Mouse (Mus musculus): ENCODE measurements around the gene Adk. TPM values are rescaled to one million over a fixed set of nuclear protein-coding genes. Genes with fewer than 3 reads are reported as not detected.

Gene Adk
- polyA plus RNA-seq (2012; rRNA removed): 34.8 and 54.0 TPM in 2 replicates

DNA sequence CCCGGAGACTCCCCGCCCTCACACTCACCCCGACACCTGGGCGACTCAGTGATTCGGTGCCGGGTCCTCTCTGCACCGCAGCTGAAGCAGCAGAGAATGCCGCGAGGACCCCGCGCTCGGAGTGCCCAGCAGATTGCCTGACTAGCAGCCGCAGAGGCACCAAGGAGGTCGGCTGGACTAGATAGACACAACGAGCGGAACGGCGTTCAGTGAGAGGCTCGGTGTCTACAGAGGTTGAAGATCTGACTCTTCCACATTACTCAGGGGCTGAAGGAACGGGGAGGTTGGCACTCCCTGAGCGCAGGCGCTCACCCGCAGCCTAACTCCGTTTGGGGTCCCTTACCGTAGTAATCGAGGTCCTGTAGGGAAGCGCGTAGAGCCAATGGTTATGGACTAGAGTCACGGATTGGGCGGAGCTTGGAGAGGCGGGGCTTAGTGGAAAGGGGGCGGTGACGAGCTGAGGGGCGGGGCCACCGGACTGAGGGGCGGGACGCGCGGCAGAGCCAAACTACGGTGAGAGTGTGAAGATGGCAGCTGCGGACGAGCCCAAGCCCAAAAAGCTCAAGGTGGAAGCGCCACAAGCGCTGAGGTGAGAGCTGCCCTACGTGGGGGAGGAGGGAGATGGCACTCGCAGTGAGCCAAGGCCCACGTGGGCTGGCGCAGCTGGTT, at the start of gene Adk, which contains the start of gene Ap3m1:
Gene Adk, plus strand, starts transcription at position 463 of the 669 bp plus-strand sequence.
Gene Ap3m1, minus strand, starts transcription at position 397 of the 669 bp plus-strand sequence.
- no peak for TF ChIP-seq CTCF (IDR thresholded peaks at IDR 0.05; ENCODE audit: insufficient read depth, low read length)
- TF ChIP-seq POLR2A (IDR thresholded peaks at IDR 0.05; ENCODE audit: borderline replicate concordance, extremely low read depth, low read depth, low read length): peak; percentile 64; the same call in 1 of the 2 replicates
- Histone ChIP-seq H3K4me1 (ENCODE audit: control insufficient read depth, insufficient read depth, low read length) (peaks cover 4% of the 10 kb centered on the region), H3K4me3 (replicated peaks; ENCODE audit: extremely low read depth, low read depth, low read length) (peak within 1 kb of the TSS; percentile 86)
- DNase-seq: peak; percentile 95
- WGBS: under 1% methylated on average over 48 of the region's 48 CpGs

DNA sequence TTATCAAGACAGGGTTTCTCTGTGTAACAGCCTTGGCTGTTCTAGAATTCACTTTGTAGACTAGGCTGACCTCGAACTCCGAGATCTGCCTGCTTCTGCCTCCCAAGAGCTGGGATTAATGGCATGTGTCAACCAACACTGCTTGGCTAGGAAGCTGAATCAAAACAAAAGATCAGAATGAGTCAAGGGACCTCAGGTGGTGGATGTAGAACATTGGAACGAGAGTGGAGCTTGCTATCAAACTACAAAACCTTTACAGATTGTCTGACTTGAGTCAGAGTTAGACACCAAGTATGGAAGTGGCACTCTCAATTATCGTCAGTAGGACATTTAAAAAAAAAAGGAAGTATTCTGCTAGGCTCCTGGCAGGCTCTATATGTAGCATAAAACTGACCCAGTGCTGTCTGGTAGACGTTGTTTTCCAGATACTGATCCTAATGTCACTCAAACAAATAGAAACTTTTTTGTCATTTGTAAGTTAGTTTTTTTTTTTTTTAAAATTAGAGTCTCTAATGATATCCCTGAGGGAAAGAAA, 38.5 kb upstream of the Adk start:
- no peak overlapping the region for H3K4me3 ChIP-seq (replicated peaks; ENCODE audit: extremely low read depth, low read depth, low read length)
- TF ChIP-seq POLR2A (IDR thresholded peaks at IDR 0.05; ENCODE audit: borderline replicate concordance, extremely low read depth, low read depth, low read length): no peak
- no peak for TF ChIP-seq CTCF (IDR thresholded peaks at IDR 0.05; ENCODE audit: insufficient read depth, low read length)
- WGBS: 80% methylated on average over 5 of the region's 5 CpGs
- DNase-seq: no peak
- no peaks in the 10 kb centered on the region for H3K4me1 ChIP-seq (ENCODE audit: control insufficient read depth, insufficient read depth, low read length)

DNA sequence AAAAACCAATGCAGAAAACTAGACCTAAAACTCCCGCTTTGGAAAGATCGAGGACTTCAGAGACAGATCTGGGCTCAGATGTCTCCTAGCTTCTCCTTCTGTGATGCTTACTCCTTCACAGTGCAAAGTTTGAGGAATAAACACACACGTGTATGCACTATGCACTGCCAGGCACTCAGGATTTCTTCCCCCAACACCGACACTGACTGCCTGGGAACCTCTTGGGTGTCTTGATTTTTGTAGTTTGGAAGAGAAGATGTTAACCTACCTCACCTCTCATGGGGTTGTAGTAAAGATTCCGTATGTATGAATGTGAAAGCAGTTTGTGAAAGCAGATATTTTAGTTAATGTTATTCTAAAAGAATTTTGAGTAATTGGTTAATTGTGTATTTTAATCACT, 34.5 kb upstream of the Adk start:
- no peak for DNase-seq
- TF ChIP-seq POLR2A (IDR thresholded peaks at IDR 0.05; ENCODE audit: borderline replicate concordance, extremely low read depth, low read depth, low read length) (no peak), CTCF (IDR thresholded peaks at IDR 0.05; ENCODE audit: insufficient read depth, low read length) (no peak)
- H3K4me3 ChIP-seq (replicated peaks; ENCODE audit: extremely low read depth, low read depth, low read length): no peak overlapping the region
- WGBS: 90% methylated on average over 5 of the region's 5 CpGs
- H3K4me1 ChIP-seq (ENCODE audit: control insufficient read depth, insufficient read depth, low read length): no peaks in the 10 kb centered on the region

DNA sequence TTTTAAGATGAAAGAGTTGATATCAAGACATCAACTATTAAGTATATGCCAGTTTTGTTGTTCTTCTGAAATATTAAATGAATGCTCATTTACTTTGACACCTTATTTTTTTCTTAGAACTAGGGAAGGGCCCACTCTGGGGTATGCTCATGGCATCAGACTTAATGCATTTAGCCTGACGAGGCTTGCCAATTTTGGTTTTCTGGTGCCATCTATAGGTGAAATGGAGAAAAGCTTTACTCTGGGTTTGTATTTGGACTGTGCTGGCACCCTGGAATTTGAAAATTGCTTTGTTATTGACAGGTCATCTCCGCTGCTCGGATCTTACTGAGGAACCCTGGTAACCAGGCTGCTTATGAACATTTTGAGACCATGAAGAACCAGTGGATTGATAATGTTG, 33.4 kb upstream of the Adk start:
- H3K4me1 ChIP-seq (ENCODE audit: control insufficient read depth, insufficient read depth, low read length): no peaks in the 10 kb centered on the region
- WGBS: 53% methylated on average over 3 of the region's 3 CpGs
- no peak for TF ChIP-seq CTCF (IDR thresholded peaks at IDR 0.05; ENCODE audit: insufficient read depth, low read length)
- H3K4me3 ChIP-seq (replicated peaks; ENCODE audit: extremely low read depth, low read depth, low read length): no peak overlapping the region
- DNase-seq: no peak

DNA sequence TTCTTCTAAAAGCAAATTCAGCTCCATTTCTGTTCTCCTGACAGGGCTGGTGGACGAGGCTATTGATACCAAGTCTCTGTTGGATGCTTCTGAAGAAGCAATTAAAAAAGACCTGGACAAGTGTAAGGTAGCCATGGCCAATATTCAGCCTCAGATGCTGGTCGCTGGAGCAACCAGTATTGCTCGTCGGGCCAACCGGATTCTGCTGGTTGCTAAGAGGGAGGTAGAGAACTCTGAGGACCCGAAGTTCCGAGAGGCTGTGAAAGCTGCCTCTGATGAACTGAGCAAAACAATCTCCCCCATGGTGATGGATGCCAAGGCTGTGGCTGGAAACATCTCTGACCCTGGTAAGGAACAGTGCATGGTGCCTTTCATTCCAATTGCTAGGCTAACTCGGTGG, 31.9 kb upstream of the Adk start:
- no peak overlapping the region for H3K4me3 ChIP-seq (replicated peaks; ENCODE audit: extremely low read depth, low read depth, low read length)
- H3K4me1 ChIP-seq (ENCODE audit: control insufficient read depth, insufficient read depth, low read length): no peaks in the 10 kb centered on the region
- DNase-seq: no peak
- WGBS: 90% methylated on average over 8 of the region's 8 CpGs
- no peak for TF ChIP-seq POLR2A (IDR thresholded peaks at IDR 0.05; ENCODE audit: borderline replicate concordance, extremely low read depth, low read depth, low read length)
- no peak for TF ChIP-seq CTCF (IDR thresholded peaks at IDR 0.05; ENCODE audit: insufficient read depth, low read length)

DNA sequence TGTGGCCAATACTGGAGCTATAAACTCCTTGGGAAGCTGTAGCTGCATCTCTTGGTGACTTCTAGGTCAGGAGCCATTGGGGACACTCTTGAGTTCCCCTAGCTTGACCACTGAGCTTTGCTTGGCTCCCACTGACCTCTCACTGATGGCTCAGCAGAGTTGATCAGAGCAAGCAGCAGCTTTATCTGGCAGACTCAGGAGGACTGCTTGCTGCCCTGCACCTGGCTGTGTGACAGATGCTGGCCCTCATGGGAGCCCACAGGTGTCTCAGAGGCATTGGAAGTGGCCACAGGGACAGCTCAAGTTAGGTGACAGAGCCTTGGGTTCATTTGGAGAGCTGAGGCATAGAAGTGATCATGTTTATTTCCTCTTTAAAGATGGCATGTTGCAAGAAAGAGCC, 24.8 kb upstream of the Adk start:
- no peak for TF ChIP-seq POLR2A (IDR thresholded peaks at IDR 0.05; ENCODE audit: borderline replicate concordance, extremely low read depth, low read depth, low read length)
- TF ChIP-seq CTCF (IDR thresholded peaks at IDR 0.05; ENCODE audit: insufficient read depth, low read length): no peak
- DNase-seq: no peak
- Histone ChIP-seq H3K4me3 (replicated peaks; ENCODE audit: extremely low read depth, low read depth, low read length) (no peak overlapping the region), H3K4me1 (ENCODE audit: control insufficient read depth, insufficient read depth, low read length) (peaks cover 3% of the 10 kb centered on the region; the same call in 1 of the 2 replicates)

DNA sequence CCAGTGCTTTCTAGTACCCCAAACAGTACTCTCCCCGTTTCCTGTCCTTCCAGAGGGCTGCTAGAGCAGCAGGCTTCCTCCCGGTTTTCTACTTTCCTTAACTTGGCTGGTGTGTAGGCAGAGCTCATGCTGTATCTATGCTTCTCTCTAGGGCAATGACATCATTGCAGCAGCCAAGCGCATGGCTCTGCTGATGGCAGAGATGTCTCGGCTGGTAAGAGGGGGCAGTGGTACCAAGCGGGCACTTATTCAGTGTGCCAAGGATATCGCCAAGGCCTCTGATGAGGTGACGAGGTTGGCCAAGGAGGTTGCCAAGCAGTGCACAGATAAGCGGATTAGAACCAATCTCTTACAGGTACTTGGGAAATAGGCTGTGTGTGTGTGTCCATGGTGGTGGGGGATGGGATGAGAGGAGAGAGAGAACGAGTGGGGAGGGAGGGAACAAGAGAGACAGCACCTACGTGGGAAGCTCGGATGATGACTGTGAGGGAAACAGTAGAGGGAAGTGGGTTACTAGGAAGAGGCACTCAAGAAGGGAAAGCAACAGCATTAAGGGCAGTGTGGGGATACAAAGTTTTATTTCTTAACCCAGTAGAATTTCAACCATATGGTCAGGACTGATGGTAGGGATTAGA, 23.2 kb upstream of the Adk start:
- no peak overlapping the region for H3K4me3 ChIP-seq (replicated peaks; ENCODE audit: extremely low read depth, low read depth, low read length)
- peaks cover 3% of the 10 kb centered on the region; the same call in 1 of the 2 replicates for H3K4me1 ChIP-seq (ENCODE audit: control insufficient read depth, insufficient read depth, low read length)
- DNase-seq: no peak
- no peak for TF ChIP-seq POLR2A (IDR thresholded peaks at IDR 0.05; ENCODE audit: borderline replicate concordance, extremely low read depth, low read depth, low read length)
- WGBS: 76% methylated on average over 11 of the region's 11 CpGs

DNA sequence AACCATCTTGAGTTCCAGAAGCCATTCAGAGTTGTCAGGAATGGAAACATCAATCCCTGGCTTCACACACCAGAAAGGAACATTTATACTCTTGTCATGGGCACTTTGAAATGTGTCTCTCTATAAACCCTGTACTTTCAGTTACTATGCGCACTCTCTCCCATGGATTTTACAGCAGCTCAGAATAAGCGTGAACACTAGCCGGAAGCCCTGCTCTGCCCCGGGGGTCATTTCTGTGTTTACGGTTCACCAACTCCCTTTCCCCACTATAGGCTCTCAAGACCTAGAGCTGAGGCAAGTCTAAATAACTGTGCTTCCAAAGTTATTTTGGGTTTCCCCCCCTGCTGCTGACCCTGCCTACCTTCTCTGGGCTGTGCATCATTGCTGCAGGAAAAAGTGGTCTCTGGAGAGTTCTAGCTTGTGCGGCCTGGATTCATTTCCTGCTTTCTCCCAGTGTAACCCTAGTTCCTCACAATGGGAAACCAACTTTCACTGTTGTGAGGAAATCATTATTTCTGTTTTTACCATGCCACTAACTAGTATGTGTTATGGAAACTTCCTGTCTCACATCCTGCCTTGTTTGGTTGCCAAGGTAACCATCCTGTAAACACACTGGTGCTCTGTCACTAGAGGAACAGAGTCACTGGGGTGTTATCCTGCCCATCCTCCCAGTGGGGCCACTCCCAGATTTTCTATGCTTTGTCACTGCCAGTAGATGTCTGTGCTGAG, 20.4 kb upstream of the Adk start:
- TF ChIP-seq CTCF (IDR thresholded peaks at IDR 0.05; ENCODE audit: insufficient read depth, low read length) (no peak), POLR2A (IDR thresholded peaks at IDR 0.05; ENCODE audit: borderline replicate concordance, extremely low read depth, low read depth, low read length) (no peak)
- 41% methylated on average over 6 of the region's 6 CpGs for WGBS
- DNase-seq: no peak
- Histone ChIP-seq H3K4me1 (ENCODE audit: control insufficient read depth, insufficient read depth, low read length) (peaks cover 3% of the 10 kb centered on the region; the same call in 1 of the 2 replicates), H3K4me3 (replicated peaks; ENCODE audit: extremely low read depth, low read depth, low read length) (no peak overlapping the region)

DNA sequence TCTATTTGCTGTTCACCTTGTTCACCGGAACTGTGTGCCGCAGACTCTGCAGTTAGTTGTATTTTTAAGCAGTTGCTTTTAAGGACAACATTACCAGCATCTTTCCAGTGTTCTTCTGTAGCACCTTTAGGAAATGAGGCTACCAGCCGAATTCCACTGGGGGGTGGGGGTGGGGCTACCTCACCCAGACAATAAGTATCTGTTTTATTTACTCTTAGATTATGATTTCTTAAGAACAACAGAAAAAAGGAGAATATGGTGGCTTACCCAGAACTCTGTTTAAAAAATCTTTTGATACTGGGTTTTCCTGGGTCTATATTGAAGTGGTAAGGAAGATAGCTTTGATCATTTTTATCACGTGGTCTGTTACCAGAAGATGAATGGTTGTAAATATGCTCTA, 18.1 kb upstream of the Adk start:
- Histone ChIP-seq H3K4me3 (replicated peaks; ENCODE audit: extremely low read depth, low read depth, low read length) (no peak overlapping the region), H3K4me1 (ENCODE audit: control insufficient read depth, insufficient read depth, low read length) (peaks cover 7% of the 10 kb centered on the region)
- TF ChIP-seq CTCF (IDR thresholded peaks at IDR 0.05; ENCODE audit: insufficient read depth, low read length): no peak
- no peak for TF ChIP-seq POLR2A (IDR thresholded peaks at IDR 0.05; ENCODE audit: borderline replicate concordance, extremely low read depth, low read depth, low read length)
- WGBS: 82% methylated on average over 4 of the region's 4 CpGs
- no peak for DNase-seq

All from lung, adult 2 months (tissue).